In the genomic region with DNA sequence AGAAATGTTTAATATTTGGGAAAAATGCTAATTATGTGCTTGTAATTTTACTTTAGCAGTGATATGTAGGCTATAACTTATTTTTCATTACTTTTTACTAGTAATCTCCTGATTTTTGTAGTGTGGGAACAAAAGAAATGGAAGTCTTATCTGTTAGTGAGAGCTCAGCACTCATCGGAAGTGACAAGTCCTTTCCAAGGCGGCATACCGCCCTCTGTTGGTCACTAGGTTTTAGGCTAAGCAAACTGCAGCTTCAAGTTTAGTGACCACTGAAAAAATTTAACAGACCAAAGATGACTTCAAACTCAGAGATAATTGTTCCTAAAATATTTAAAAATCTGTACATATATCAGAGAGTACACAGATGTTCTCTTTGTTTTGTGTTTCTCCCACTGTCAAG, we compare ENCODE assay signal across 9 mouse cellular contexts.
DNase-seq lines count a peak whose midpoint lies in the region; ATAC-seq lines count a peak whose summit lies in the region.
"Had no signal": no experiment of that assay in that cellular context is flagged by ENCODE, and none has a peak within 500 bp of the region (broad histone marks: within the 10 kb centered on the region; RNA-seq: fewer than 3 reads in every experiment).

No protein-coding gene starts in this region.

- H3K9ac ChIP-seq in intestine, embryonic 14.5 days (ENCODE audit: low read length), result no peak overlapping the region
- H3K9ac ChIP-seq in intestine, embryonic 15.5 days, result no peak overlapping the region
- no peak overlapping the region for H3K9ac ChIP-seq in forebrain, embryonic 16.5 days (replicated peaks; ENCODE audit: low read depth, low read length)
- no peak overlapping the region for H3K9ac ChIP-seq in neural tube, embryonic 15.5 days (replicated peaks)
- H3K9ac ChIP-seq: limb, embryonic 13.5 days had no signal

- no peak overlapping the region for H3K4me2 ChIP-seq in intestine, embryonic 14.5 days (ENCODE audit: low read length)
- no peak overlapping the region for H3K4me2 ChIP-seq in intestine, embryonic 15.5 days (replicated peaks)
- no peak overlapping the region for H3K4me2 ChIP-seq in forebrain, embryonic 16.5 days (ENCODE audit: low read length)
- H3K4me2 ChIP-seq in neural tube, embryonic 15.5 days, result no peak overlapping the region
- H3K4me2 ChIP-seq: limb, embryonic 13.5 days had no signal

- H3K27me3 ChIP-seq in intestine, embryonic 14.5 days (replicated peaks; ENCODE audit: control insufficient read depth, insufficient read depth, low read length), result no peaks in the 10 kb centered on the region
- H3K27me3 ChIP-seq in intestine, embryonic 15.5 days (replicated peaks), result no peaks in the 10 kb centered on the region
- H3K27me3 ChIP-seq in forebrain, embryonic 16.5 days (replicated peaks; ENCODE audit: control insufficient read depth, insufficient read depth, low read length), result no peaks in the 10 kb centered on the region
- no peaks in the 10 kb centered on the region for H3K27me3 ChIP-seq in neural tube, embryonic 15.5 days (replicated peaks)
- H3K27me3 ChIP-seq: limb, embryonic 13.5 days had no signal

- 11% methylated on average over 3 of the region's 3 CpGs for WGBS in intestine, embryonic 14.5 days
- 11% methylated on average over 3 of the region's 3 CpGs for WGBS in intestine, embryonic 15.5 days
- 6% methylated on average over 3 of the region's 3 CpGs for WGBS in forebrain, embryonic 16.5 days
- 13% methylated on average over 3 of the region's 3 CpGs for WGBS in neural tube, embryonic 15.5 days

- intact Hi-C loops in left cerebral cortex, postnatal 4 days (cut with DNase I), result loop anchor here (10.0 kb wide), 1 partner anchor 683 kb away; no protein-coding TSS in a partner anchor

- H3K4me3 ChIP-seq in intestine, embryonic 14.5 days (ENCODE audit: low read depth, low read length), result no peak overlapping the region
- H3K4me3 ChIP-seq in intestine, embryonic 15.5 days (replicated peaks), result no peak overlapping the region
- no peak overlapping the region for H3K4me3 ChIP-seq in forebrain, embryonic 16.5 days (replicated peaks; ENCODE audit: low read length)
- no peak overlapping the region for H3K4me3 ChIP-seq in neural tube, embryonic 15.5 days (replicated peaks)
- H3K4me3 ChIP-seq: limb, embryonic 13.5 days had no signal

- H3K9me3 ChIP-seq in intestine, embryonic 14.5 days (ENCODE audit: control insufficient read depth, low read length), result no peaks in the 10 kb centered on the region
- no peaks in the 10 kb centered on the region for H3K9me3 ChIP-seq in intestine, embryonic 15.5 days
- H3K9me3 ChIP-seq in forebrain, embryonic 16.5 days (ENCODE audit: control insufficient read depth, low read length), result 0 out of 2 replicates have a peak, but pooled peaks cover 2% of the 10 kb centered on the region
- no peaks in the 10 kb centered on the region for H3K9me3 ChIP-seq in neural tube, embryonic 15.5 days (replicated peaks)
- H3K9me3 ChIP-seq: limb, embryonic 13.5 days had no signal

- peaks cover 13% of the 10 kb centered on the region; the same call in 1 of the 2 replicates for H3K4me1 ChIP-seq in intestine, embryonic 14.5 days (replicated peaks; ENCODE audit: control insufficient read depth, insufficient read depth, low read length)
- no peaks in the 10 kb centered on the region for H3K4me1 ChIP-seq in intestine, embryonic 15.5 days (replicated peaks)
- H3K4me1 ChIP-seq in forebrain, embryonic 16.5 days (replicated peaks; ENCODE audit: control insufficient read depth, insufficient read depth, low read length), result no peaks in the 10 kb centered on the region
- H3K4me1 ChIP-seq in neural tube, embryonic 15.5 days, result peaks cover 2% of the 10 kb centered on the region; the same call in 1 of the 2 replicates
- H3K4me1 ChIP-seq: limb, embryonic 13.5 days had no signal

- ATAC-seq in intestine, embryonic 14.5 days (replicated peaks; ENCODE audit: low FRiP score, low TSS enrichment, low read depth), result 0 out of 2 replicates have a peak, but pooled peaks have one; percentile 36
- no peak for ATAC-seq in intestine, embryonic 15.5 days
- peak; percentile 73; the same call in 1 of the 2 replicates for ATAC-seq in forebrain, embryonic 16.5 days
- ATAC-seq in neural tube, embryonic 15.5 days (ENCODE audit: low FRiP score), result peak; percentile 72; the same call in 1 of the 2 replicates
- no peak for ATAC-seq in megakaryocyte-erythroid progenitor cell, adult 5-6 weeks (replicated peaks; ENCODE audit: low FRiP score, low TSS enrichment, poor library complexity, severe bottlenecking)

- peak; percentile 78 for DNase-seq in intestine, embryonic 14.5 days (ENCODE audit: low spot score)
- DNase-seq in cerebellum, adult 18-20 months, result peak; percentile 48 to 64
- peak; percentile 13 to 51 for DNase-seq in kidney, adult 8-10 months
- DNase-seq in left cerebral cortex, postnatal 4 days, result peak; percentile 83

- H3K36me3 ChIP-seq in intestine, embryonic 14.5 days (ENCODE audit: control insufficient read depth, insufficient read depth, low read length), result no peaks in the 10 kb centered on the region
- H3K36me3 ChIP-seq in intestine, embryonic 15.5 days, result no peaks in the 10 kb centered on the region
- H3K36me3 ChIP-seq in forebrain, embryonic 16.5 days (ENCODE audit: control insufficient read depth, insufficient read depth), result no peaks in the 10 kb centered on the region
- H3K36me3 ChIP-seq in neural tube, embryonic 15.5 days, result no peaks in the 10 kb centered on the region
- H3K36me3 ChIP-seq: limb, embryonic 13.5 days had no signal

- H3K27ac ChIP-seq in intestine, embryonic 14.5 days (ENCODE audit: low read depth), result no peak overlapping the region
- H3K27ac ChIP-seq in intestine, embryonic 15.5 days, result no peak overlapping the region
- H3K27ac ChIP-seq in forebrain, embryonic 16.5 days (ENCODE audit: low read length), result no peak overlapping the region
- no peak overlapping the region for H3K27ac ChIP-seq in neural tube, embryonic 15.5 days (replicated peaks)
- H3K27ac ChIP-seq: limb, embryonic 13.5 days had no signal

Comparison
In these comparisons a context has a peak if more than half of its experiments do, and no peak if none do; other contexts are left out.
1. ATAC-seq: peak in intestine, embryonic 14.5 days (single experiment), forebrain, embryonic 16.5 days (single experiment) and neural tube, embryonic 15.5 days (single experiment); none in intestine, embryonic 15.5 days (single experiment) and megakaryocyte-erythroid progenitor cell, adult 5-6 weeks (single experiment).
2. DNase-seq: peak in every context shown above with its lines; median percentile 83 in left cerebral cortex, postnatal 4 days; 78 in intestine, embryonic 14.5 days; 56 in cerebellum, adult 18-20 months; 32 in kidney, adult 8-10 months.